Mouse (Mus musculus) neural tube, embryonic 11.5 days (tissue): ENCODE measurements around the gene Tmcc3. TPM values are rescaled to one million over a fixed set of nuclear protein-coding genes. Genes with fewer than 3 reads are reported as not detected.

Experiments
- ATAC-seq: fragments of 200-750 bp; cut with Nextera tagmentation; 2 replicates; pipeline ENCODE4 v1.8.0; 2017; ENCODE audit warnings: moderate number of reproducible peaks, mild to moderate bottlenecking, moderate TSS enrichment, moderate library complexity; ENCODE audit not compliant: insufficient read depth, low FRiP score, low TSS enrichment
- DNase-seq: peaks from one replicate; pipeline ENCODE4 v3.0.0-alpha.2; 2015; ENCODE audit warnings: low spot score
- H3K27ac ChIP-seq: fragments of 300-500 bp; sonication (generic); 2 replicates; pipeline ENCODE4 v1.5.1; 2014; ENCODE audit warnings: low read depth, mild to moderate bottlenecking, low read length
- H3K27me3 ChIP-seq: fragments of 300-500 bp; sonication (generic); 2 replicates; pipeline ENCODE4 v1.6.1; 2014; ENCODE audit warnings: mild to moderate bottlenecking, low read length, mixed read lengths; ENCODE audit not compliant: control insufficient read depth, insufficient read depth
- H3K36me3 ChIP-seq: fragments of 300-500 bp; sonication (generic); 2 replicates; pipeline ENCODE4 v1.6.1; 2014; ENCODE audit warnings: mild to moderate bottlenecking, low read length, moderate library complexity, mixed read lengths; ENCODE audit not compliant: control insufficient read depth, insufficient read depth
- H3K4me1 ChIP-seq: fragments of 300-500 bp; sonication (generic); 2 replicates; pipeline ENCODE4 v1.6.1; 2014; ENCODE audit warnings: low read length, mixed read lengths; ENCODE audit not compliant: control insufficient read depth, insufficient read depth
- H3K4me2 ChIP-seq: fragments of 300-500 bp; sonication (generic); 2 replicates; pipeline ENCODE4 v1.6.1; 2014; ENCODE audit warnings: low read depth, mild to moderate bottlenecking, moderate library complexity
- H3K4me3 ChIP-seq: fragments of 300-500 bp; sonication (generic); 2 replicates; pipeline ENCODE4 v1.5.1; 2014; ENCODE audit warnings: low read depth, low read length
- H3K9ac ChIP-seq: fragments of 300-500 bp; sonication (generic); 2 replicates; pipeline ENCODE4 v1.6.1; 2014; ENCODE audit warnings: mild to moderate bottlenecking, low read length
- H3K9me3 ChIP-seq: fragments of 300-500 bp; sonication (generic); 2 replicates; pipeline ENCODE4 v1.6.1; 2016; ENCODE audit warnings: low read length; ENCODE audit not compliant: control insufficient read depth
- WGBS: fragments of 180-500 bp; shearing (Covaris S2); extraction: QIAGEN DNeasy Blood & Tissue Kit; methylation state at CpG from one replicate; pipeline ENCODE4 v1.1.7; 2014; 5-methylcytosine and 5-hydroxymethylcytosine counted together
- polyA plus RNA-seq: library from polyadenylated mRNA; unstranded; fragments of >200 nt; fragmentation: Nextera tagmentation; extraction: Ambion mirVana; gene quantifications from 2 replicates; pipeline ENCODE4 v1.2.1, GENCODE M21; 2014

The Tmcc3 gene
- polyA plus RNA-seq, 1 experiment from 2014 or later = 6.1 TPM

- WGBS = 83% methylated on average over 10 of the region's 10 CpGs
- Histone ChIP-seq H3K27ac (no peak overlapping the region), H3K36me3 (no peaks in the 10 kb centered on the region)
Observed at GRCm38 (mm10) chr10:94377844-94378243, 66.1 kb downstream of the Tmcc3 start.

GRCm38 (mm10) chr10:94378383-94378782, 66.6 kb downstream of the Tmcc3 start:
- no peak for DNase-seq
- no peak overlapping the region for H3K9ac ChIP-seq
- H3K27ac ChIP-seq = no peak overlapping the region
- no peak overlapping the region for H3K4me2 ChIP-seq
- H3K4me1 ChIP-seq = no peaks in the 10 kb centered on the region
- WGBS = 78% methylated on average over 13 of the region's 13 CpGs
- no peaks in the 10 kb centered on the region for H3K36me3 ChIP-seq
- H3K4me3 ChIP-seq = no peak overlapping the region
- no peak for ATAC-seq
- no peaks in the 10 kb centered on the region for H3K27me3 ChIP-seq
- no peaks in the 10 kb centered on the region for H3K9me3 ChIP-seq

More at GRCm38 (mm10) chr10:94377844-94378243, 66.1 kb downstream of the Tmcc3 start:
- ATAC-seq = no peak
- DNase-seq = no peak
- no peak overlapping the region for H3K4me2 ChIP-seq
- H3K4me3 ChIP-seq = no peak overlapping the region
- H3K9me3 ChIP-seq = no peaks in the 10 kb centered on the region
- no peaks in the 10 kb centered on the region for H3K4me1 ChIP-seq
- H3K27me3 ChIP-seq = no peaks in the 10 kb centered on the region
- no peak overlapping the region for H3K9ac ChIP-seq

- no peak overlapping the region for H3K4me2 ChIP-seq
- no peak overlapping the region for H3K27ac ChIP-seq
- H3K9ac ChIP-seq = no peak overlapping the region
- DNase-seq (no peak), ATAC-seq (no peak)
- H3K36me3 ChIP-seq = no peaks in the 10 kb centered on the region
- WGBS = 93% methylated on average over 2 of the region's 2 CpGs
- no peak overlapping the region for H3K4me3 ChIP-seq
- no peaks in the 10 kb centered on the region for H3K27me3 ChIP-seq
- no peaks in the 10 kb centered on the region for H3K4me1 ChIP-seq
- H3K9me3 ChIP-seq = no peaks in the 10 kb centered on the region
Observed at GRCm38 (mm10) chr10:94380082-94380481, 68.3 kb downstream of the Tmcc3 start.

DNA sequence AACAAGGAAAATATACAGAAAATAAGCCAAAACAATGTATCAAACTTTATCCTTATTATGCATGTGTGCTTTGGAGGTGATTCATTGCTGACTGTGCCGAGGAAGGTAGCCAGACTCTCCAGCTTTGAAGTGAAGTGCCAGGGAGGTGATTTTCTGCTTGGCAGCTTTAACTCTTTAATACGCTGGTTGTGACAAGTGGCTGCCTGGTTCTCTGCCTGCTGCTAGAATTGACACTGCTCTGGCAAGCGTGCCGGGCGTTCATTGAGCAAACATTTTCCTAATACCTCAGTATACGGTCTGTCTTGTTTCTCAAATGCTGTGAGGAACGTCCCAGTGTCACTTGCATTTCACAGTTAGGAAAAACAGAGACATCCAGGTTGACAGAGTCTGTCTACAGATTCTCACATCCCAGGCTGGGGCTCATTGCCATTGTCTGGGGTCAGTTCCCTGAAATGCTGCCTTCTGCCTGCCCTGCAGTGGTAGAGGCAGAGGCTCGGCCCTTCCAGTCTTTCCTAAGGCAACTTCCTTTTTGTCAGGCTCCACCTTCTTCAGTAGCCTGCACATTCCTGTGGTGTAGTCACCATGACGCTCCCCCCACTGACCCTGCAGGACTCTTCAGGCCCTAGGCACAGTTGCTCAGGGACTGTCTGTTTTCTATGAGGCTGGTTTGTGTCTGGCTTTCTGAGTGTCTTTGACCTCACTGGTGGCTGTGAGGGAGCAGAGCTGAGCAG, 69.1 kb downstream of the Tmcc3 start:
- no peak for DNase-seq

GRCm38 (mm10) chr10:94381393-94381740, 69.6 kb downstream of the Tmcc3 start:
- 86% methylated on average over 4 of the region's 4 CpGs for WGBS
- no peak for DNase-seq

More for the DNA sequence above, 69.1 kb downstream of the Tmcc3 start:
- Histone ChIP-seq H3K9me3 (0 out of 2 replicates have a peak, but pooled peaks cover under 1% of the 10 kb centered on the region), H3K4me1 (no peaks in the 10 kb centered on the region), H3K4me3 (no peak overlapping the region), H3K36me3 (no peaks in the 10 kb centered on the region), H3K4me2 (no peak overlapping the region), H3K27me3 (no peaks in the 10 kb centered on the region), H3K9ac (no peak overlapping the region), H3K27ac (no peak overlapping the region)
- ATAC-seq = no peak
- WGBS = 74% methylated on average over 9 of the region's 9 CpGs

GRCm38 (mm10) chr10:94382618-94383017, 70.9 kb downstream of the Tmcc3 start:
- Histone ChIP-seq H3K27me3 (no peaks in the 10 kb centered on the region), H3K36me3 (no peaks in the 10 kb centered on the region), H3K9ac (no peak overlapping the region), H3K4me2 (no peak overlapping the region), H3K4me1 (no peaks in the 10 kb centered on the region), H3K4me3 (no peak overlapping the region), H3K9me3 (0 out of 2 replicates have a peak, but pooled peaks cover 2% of the 10 kb centered on the region), H3K27ac (no peak overlapping the region)
- DNase-seq (no peak), ATAC-seq (no peak)
- WGBS = 87% methylated on average over 14 of the region's 14 CpGs

More at GRCm38 (mm10) chr10:94381393-94381740, 69.6 kb downstream of the Tmcc3 start:
- Histone ChIP-seq H3K27ac (no peak overlapping the region), H3K9ac (no peak overlapping the region), H3K4me2 (no peak overlapping the region), H3K27me3 (no peaks in the 10 kb centered on the region), H3K4me3 (no peak overlapping the region), H3K9me3 (0 out of 2 replicates have a peak, but pooled peaks cover 2% of the 10 kb centered on the region), H3K36me3 (no peaks in the 10 kb centered on the region), H3K4me1 (no peaks in the 10 kb centered on the region)
- no peak for ATAC-seq

DNA sequence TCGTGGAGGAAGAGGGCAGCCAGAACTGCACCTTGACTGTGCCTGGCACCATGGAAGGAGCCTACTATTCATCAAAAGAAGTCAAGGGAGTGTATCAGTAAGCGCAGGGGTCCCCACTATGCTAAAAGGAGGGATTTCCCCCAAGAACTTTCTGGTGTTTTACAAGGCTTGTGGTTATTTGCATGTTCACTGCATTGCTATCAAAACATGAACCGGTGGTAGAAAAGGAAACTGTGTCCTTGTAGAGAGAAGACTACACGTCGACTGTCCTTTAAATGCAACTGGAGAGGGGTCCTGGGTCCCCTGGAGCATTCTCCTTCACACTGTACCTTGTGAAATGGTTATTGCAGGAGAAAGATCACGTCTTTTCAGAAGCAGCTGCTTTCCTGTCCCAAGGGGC, 71.8 kb downstream of the Tmcc3 start:
- WGBS = 88% methylated on average over 6 of the region's 6 CpGs
- Histone ChIP-seq H3K27me3 (no peaks in the 10 kb centered on the region), H3K9ac (no peak overlapping the region), H3K36me3 (no peaks in the 10 kb centered on the region), H3K9me3 (0 out of 2 replicates have a peak, but pooled peaks cover 2% of the 10 kb centered on the region), H3K4me2 (no peak overlapping the region), H3K4me3 (no peak overlapping the region), H3K27ac (no peak overlapping the region), H3K4me1 (no peaks in the 10 kb centered on the region)
- DNase-seq = no peak
- no peak for ATAC-seq

DNA sequence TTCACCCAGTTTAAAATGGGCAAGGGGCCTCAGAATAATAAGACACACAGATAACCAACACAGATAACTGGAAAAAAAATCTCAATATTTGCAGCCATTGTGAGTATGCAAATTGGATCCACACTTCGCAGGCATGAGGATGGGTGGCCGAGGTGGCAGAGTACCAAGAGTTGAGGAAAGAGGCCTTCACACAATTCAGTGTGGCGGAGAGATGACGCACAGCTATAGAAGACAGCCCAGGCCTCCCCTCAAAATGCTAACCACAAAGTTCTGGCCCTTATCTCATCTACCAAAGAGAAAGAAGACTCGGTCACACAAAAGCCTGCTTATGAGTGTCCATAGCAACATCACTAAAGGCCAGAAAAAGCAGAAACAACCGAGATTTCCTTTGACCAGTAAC, 77.5 kb downstream of the Tmcc3 start:
- Histone ChIP-seq H3K36me3 (no peaks in the 10 kb centered on the region), H3K9me3 (0 out of 2 replicates have a peak, but pooled peaks cover 2% of the 10 kb centered on the region), H3K4me2 (no peak overlapping the region), H3K27me3 (no peaks in the 10 kb centered on the region), H3K9ac (no peak overlapping the region), H3K27ac (no peak overlapping the region), H3K4me3 (no peak overlapping the region), H3K4me1 (no peaks in the 10 kb centered on the region)
- DNase-seq = no peak
- no peak for ATAC-seq
- 83% methylated on average over 6 of the region's 6 CpGs for WGBS

DNA sequence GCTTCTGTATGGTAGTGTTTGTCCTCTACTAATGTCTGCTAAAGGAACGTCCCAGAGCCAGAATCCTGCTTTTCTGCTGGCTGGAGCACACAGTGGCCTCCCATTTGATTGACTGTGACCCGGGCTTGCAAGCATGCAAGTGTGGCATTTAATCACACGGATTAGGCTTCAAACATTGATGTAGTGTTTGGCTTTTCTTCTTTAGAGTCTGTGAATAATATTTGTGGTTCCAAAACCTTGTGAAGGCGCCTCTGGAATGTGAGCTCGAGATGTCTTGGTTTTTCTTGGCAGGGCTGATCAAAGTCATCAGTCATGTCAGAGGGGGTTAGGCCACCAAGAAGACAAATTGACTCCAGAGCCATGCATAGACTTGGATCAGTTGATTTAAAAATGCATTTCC, 79.3 kb downstream of the Tmcc3 start:
- no peak overlapping the region for H3K4me2 ChIP-seq
- H3K9me3 ChIP-seq = 0 out of 2 replicates have a peak, but pooled peaks cover under 1% of the 10 kb centered on the region
- no peak overlapping the region for H3K9ac ChIP-seq
- no peaks in the 10 kb centered on the region for H3K27me3 ChIP-seq
- H3K36me3 ChIP-seq = no peaks in the 10 kb centered on the region
- no peak for DNase-seq
- no peak overlapping the region for H3K27ac ChIP-seq
- H3K4me1 ChIP-seq = no peaks in the 10 kb centered on the region
- no peak for ATAC-seq
- H3K4me3 ChIP-seq = no peak overlapping the region
- WGBS = 91% methylated on average over 5 of the region's 5 CpGs
